Mouse (Mus musculus) heart, embryonic 13.5 days (tissue): ENCODE data around the gene Lrba. TPM values are rescaled to one million over a fixed set of nuclear protein-coding genes. Genes with fewer than 3 reads are reported as not detected.

Experiments used
- ATAC-seq: fragments of 200-750 bp; cut with Nextera tagmentation; 2 replicates; pipeline ENCODE4 v1.8.0; 2017; ENCODE audit warnings: moderate TSS enrichment; ENCODE audit not compliant: insufficient number of reproducible peaks, low FRiP score, low TSS enrichment; ENCODE audit errors: extremely low read depth
- H3K27ac ChIP-seq: fragments of 300-500 bp; sonication (generic); replicated peaks from 2 replicates; pipeline ENCODE4 v1.5.1; 2015; ENCODE audit warnings: moderate library complexity, mild to moderate bottlenecking, inconsistent platforms
- H3K27me3 ChIP-seq: fragments of 300-500 bp; sonication (generic); replicated peaks from 2 replicates; pipeline ENCODE4 v1.6.1; 2015; ENCODE audit warnings: mild to moderate bottlenecking, inconsistent platforms
- H3K36me3 ChIP-seq: fragments of 300-500 bp; sonication (generic); 2 replicates; pipeline ENCODE4 v1.6.1; 2015; ENCODE audit warnings: mild to moderate bottlenecking, inconsistent platforms
- H3K4me1 ChIP-seq: fragments of 300-500 bp; sonication (generic); 2 replicates; pipeline ENCODE4 v1.6.1; 2015; ENCODE audit warnings: inconsistent platforms
- H3K4me2 ChIP-seq: fragments of 300-500 bp; sonication (generic); 2 replicates; pipeline ENCODE4 v1.6.1; 2015; ENCODE audit warnings: inconsistent platforms, mild to moderate bottlenecking, moderate library complexity
- H3K4me3 ChIP-seq: fragments of 300-500 bp; sonication (generic); 2 replicates; pipeline ENCODE4 v1.5.1; 2015; ENCODE audit warnings: moderate library complexity, mild to moderate bottlenecking, inconsistent platforms
- H3K9ac ChIP-seq: fragments of 300-500 bp; sonication (generic); 2 replicates; pipeline ENCODE4 v1.6.1; 2015; ENCODE audit warnings: inconsistent platforms, mild to moderate bottlenecking, moderate library complexity
- H3K9me3 ChIP-seq: fragments of 300-500 bp; sonication (generic); 2 replicates; pipeline ENCODE4 v1.6.1; 2016; ENCODE audit warnings: inconsistent platforms
- WGBS: fragments of 180-500 bp; shearing (Covaris S2); methylation state at CpG from one replicate; pipeline ENCODE4 v1.1.7; 2015; ENCODE audit warnings: mixed read lengths; 5-methylcytosine and 5-hydroxymethylcytosine counted together
- polyA plus RNA-seq: library from polyadenylated mRNA; unstranded; fragments of >200 nt; fragmentation: Nextera tagmentation; extraction: Ambion mirVana; gene quantifications from 2 replicates; pipeline ENCODE4 v1.2.1, GENCODE M21; 2015

Lrba gene
- polyA plus RNA-seq, 1 experiment from 2014 or later, result 1.5 TPM

DNA sequence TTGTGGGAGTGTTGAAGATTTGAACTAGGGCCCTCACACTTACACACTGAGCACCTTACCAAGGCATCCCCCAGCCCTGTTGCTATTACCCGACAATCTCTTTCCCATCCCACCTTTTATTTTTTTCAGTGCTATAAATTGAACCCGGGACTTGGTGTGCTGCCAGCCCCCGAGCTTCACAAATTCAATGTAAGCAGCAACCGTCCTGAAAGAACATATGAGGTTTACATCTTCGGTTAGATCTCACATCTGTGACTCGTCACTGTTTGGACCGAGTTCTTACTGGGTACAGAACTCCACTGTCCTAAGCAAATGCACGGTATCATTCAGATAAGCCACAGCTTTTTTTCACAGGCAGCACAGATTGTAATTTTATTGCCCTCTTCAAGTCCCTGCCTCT is 607.6 kb downstream of the Lrba start:
- Histone ChIP-seq H3K27ac (no peak overlapping the region), H3K9me3 (no peaks in the 10 kb centered on the region), H3K4me3 (no peak overlapping the region), H3K4me2 (no peak overlapping the region), H3K9ac (no peak overlapping the region), H3K36me3 (no peaks in the 10 kb centered on the region), H3K27me3 (no peaks in the 10 kb centered on the region), H3K4me1 (0 out of 2 replicates have a peak, but pooled peaks cover 5% of the 10 kb centered on the region)
- WGBS, result 53% methylated on average over 8 of the region's 8 CpGs
- no peak for ATAC-seq

Other genes with a start within 250 kb of the Lrba start
- not detected in 2 replicates for gene Prss48, start 222.2 kb upstream of the Lrba start, polyA plus RNA-seq
- gene Rps3a1, start 82.0 kb upstream of the Lrba start, polyA plus RNA-seq, result 788 and 847 TPM in 2 replicates